Mouse (Mus musculus) R1 (cell line): Measurements from ENCODE around the gene Arhgef28.
"Not testable (repeated sequence)": the region's sequence is repeated elsewhere in the genome, so short reads cannot be mapped to it uniquely, and the experiment has no call there.

Experiments
- DNase-seq: peaks from one replicate; pipeline ENCODE4 v3.0.0-alpha.2; 2018; ENCODE audit warnings: low read depth, low spot score

Gene Arhgef28

DNA sequence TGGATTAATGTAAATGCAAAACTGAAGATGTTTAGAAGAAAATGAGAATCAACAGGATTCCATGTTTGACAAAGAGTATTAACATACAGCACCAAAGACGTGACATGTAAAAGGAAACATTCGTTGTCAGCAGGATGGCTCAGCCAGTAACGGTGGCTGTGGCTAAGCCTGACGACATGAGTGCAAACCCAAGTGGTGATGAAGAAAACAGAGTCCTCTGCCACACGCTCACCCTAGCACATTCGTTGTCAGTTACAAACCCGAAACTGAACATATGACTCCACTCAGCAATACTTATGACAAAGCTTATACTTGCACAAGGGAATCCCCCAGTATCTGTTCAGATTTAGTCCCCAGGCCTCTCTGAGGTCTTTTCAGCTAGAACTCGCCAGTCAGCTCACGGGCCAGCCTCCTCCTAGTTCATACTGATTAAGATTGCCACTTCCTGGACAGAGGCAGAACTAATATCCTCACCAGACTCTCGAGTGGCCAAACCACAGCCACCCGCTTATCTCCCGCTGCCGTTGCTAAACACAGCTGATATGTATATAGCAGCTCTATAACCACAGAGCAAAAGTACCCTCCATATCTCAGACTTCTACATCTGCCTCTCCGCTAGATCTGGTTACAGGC is 82.0 kb downstream of the Arhgef28 start:
- DNase-seq, result no peak

DNA sequence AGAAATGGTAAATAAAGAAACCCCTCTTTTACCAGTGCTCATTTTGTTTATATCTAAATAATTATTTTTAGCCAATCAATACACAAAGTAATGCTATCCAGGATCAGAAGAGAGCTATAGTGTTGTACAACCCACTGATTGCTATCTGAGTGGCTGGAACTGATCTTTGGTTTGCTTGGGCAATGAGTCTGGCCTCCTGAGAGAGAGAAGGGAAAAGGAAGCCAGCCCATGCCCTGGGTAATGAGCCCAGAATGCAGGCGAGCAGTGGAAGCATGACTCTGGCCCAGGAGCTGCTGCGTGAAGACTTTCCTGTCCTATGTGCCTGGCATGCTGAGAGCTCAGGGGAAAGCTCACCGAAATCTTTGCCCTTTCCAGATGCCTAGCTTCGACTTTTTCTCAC is 83.5 kb downstream of the Arhgef28 start:
- no peak for DNase-seq

DNA sequence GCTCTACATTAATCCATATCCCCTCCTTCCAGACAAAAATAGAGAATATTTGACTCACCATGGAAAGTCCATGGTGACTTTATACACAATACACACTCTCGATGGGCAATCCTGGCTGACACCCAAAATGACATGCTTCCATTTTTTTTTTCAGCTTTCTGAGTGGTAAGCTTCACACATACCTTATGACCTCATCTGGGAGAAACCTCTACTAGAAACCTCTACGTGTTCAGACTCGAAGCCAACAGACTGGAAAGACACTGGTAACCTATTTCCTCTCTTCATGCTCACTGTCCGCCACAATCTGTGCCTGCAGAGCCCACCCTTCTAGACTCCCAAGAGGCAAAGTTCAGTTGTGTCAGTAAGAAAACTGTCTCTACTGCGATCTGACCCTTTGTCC is 84.2 kb downstream of the Arhgef28 start:
- no peak for DNase-seq

DNA sequence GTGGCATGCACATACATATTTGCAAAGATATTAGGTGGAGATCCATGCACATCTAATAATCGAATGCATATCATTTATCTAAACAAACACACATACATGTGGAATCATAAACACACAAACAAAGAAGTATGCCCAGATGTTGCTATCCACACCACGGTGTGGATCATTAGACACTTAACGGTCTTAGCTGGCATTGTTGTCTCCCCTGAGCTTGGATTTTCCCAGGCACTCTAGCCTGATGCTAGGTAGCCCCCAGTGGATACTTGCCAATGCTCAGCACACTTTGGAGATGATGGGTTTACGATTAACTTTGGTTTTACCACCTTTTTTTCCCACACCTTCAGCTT is 85.1 kb downstream of the Arhgef28 start:
- DNase-seq, result no peak

DNA sequence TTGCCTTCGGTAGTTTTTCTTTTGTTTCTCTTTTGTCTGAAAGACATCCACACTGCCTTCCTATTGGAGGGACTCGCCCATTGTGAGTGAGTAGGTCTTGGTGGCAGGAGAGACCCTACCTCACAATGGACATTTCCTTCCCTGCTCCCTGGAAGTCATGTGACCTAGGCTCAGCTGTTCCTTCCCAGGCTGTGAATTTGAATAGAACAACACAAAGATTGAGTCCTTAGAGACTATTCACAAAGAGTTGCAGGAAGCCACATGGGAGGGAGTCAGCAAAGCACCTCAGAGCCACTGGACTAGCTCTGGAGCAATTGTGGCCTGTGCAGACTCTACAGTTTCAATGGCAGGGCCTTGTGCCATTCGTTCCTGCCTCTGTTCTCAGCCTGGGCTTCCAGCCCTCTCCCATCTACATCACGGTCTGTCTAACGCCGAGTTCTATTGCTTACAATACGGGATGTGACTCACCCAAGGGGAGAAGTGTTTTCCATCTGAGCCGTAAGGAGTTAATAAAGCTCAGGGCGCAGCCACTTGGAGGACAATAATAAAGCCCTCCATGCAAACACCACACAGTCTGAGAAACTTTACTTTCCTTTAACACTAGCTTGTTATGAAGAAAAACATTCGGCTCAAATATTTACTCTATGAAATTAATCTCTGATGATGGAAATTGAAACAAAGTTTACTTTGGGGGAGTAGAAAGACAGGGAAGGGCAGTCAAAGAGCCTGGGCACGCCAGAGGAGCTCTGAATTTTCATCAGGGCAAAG is 85.7 kb downstream of the Arhgef28 start:
- peak; percentile 53 for DNase-seq

DNA sequence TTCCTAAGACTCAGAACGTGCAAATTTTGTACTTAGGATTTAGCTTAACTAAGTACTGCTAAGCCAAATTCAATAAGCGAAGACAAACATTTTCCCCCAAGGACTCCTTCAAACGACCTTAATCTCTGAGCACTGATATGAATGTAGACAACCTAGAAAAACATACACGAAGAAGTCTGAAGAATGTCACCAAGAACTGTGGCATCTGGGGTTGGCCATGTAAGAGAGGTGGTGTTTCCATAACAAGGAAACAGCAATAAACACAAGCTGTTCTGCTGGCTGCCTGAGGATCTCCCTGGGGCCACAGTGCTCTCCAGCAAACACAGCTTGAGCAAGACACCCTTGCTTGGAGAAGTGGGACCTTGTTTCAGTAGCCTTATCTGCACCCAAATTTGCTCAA is 87.9 kb downstream of the Arhgef28 start:
- no peak for DNase-seq

DNA sequence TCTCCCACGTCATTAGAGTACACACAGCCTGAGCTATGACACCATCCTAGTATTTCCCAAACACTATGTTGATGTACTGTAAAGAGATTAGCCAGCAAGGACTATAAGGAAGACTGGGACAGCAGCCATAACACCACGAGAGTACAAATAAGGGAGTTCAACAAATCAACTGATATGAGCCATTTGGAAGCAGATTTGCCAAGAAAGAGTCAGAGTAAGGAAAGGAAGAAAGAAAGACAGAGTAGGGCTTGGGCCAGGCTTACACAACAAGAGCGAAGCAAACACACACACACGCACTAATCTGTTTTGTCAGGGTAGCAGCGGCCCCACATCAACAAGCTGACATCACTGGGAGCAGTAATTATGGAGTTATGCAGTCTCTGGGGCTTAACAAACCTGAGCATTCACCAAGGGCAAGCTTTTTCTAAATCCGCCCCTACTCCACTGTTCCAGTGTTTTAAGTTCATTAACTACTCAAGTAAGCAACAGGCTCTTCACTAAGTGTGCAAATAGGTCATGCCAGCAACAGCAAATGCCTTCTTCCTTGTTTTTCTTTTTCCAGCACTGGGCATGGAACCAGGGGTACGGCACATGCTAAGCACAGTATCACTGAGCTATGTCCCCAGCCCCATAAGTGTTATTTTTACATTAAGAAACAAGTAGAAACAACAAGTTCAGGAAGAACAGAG is 88.5 kb downstream of the Arhgef28 start:
- DNase-seq, result no peak

DNA sequence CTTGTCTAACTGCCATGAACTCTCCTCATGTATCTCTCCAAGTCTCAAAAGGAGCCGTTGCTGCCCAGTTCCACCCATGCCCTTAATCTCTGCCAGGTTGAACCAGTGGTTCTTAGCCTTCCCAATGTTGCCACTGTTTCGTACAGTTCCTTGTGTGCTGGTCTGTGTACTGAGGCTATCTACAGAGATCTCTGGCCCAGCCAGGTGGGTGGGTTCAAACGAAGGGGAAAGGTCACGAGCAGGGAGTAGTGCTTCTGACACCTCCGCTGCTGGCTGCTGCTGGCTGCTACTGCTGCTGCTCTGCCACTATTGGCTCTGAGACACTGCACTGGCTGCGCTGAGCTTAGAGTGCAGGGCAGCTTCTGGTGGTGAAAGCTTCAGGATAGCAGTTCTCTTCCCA is 90.6 kb downstream of the Arhgef28 start:
- DNase-seq, result no peak

DNA sequence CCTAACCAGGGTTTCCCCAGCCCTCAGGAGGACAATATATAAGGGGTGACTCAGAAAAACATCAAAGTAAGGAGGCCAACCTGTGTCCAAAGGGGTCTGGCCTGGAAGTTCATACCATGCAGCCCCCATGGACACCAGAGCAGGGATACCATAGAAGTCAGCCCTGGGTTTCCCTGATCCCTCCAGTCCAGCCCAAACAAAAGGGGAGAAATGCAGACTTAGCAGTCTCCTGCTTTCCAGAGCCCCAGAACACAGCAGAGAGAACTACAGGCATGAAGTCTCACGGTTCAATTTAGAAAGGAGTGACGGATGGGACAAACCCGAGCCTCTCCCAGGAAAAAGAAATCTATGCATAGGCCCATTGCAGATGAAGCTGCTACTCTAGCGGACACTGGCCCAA is 91.2 kb downstream of the Arhgef28 start:
- DNase-seq, result no peak

DNA sequence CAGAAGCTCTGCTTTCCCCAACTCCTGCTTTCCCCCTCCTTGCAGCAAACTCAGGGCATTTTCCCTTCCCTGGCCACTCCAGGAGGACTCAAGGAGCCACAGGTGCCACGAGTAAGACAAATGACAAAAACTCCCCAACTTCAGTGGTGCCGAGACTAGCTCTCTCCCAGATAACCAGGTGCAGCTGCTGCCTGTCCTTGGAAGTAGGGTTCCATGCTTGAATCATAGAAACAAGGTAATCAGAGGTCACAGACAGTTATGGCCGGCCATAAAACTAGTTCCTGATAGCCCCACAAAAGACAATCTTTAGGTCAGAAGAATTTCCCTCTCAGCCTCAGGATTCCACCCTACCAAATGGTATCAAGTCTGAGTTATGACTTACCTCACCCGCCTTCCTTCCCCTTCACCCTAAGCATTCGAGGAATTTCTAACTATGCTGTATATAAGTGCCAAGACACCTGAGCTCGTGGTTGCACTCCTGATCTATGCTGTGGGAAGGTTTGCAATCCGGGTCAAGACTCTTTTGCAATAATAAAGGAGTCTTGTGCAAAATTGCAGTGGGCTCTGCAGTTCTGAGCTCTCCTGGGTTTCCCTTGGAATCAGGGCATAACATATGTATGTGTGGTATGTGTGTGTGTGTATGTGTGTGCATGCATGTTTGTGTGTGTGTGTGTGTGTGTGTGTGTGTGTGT is 93.3 kb downstream of the Arhgef28 start:
- no peak for DNase-seq

DNA sequence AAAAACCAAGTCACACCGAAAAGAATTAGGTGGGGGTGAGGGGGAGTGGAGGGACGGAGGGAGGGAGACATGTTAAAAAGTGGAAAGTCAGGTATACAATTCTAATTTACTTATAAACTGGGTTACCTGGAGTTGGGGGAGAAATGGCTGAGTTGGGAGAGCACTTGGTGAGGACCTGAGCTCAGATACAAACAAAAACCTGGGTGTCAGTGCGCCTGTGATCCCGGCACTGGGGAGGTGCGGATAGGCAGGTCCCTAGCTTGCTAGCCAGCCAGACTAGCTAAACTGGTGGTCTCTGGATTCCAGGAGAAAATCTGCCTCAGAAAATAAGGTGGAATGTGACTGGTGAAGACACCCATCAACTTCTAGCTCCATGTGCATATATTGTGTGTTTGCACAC is 94.7 kb downstream of the Arhgef28 start:
- no peak for DNase-seq

DNA sequence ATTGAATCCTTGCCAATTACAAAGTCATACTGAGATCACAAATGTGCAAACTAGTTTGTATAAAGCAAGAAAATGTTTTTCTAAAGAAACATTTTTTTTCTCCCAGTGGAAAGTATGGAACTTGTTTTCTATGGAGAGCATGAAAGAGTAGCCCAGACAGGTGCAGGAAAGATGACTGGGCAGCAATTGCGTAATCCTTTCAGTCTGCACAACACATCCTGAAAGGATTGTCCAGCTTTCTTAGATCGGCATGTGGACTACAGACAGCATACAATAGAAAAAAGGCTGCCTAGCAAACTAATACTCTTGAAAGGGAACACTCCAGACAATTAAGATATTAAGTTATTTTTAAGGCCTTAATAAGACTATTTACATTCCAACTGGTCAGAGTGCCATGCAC is 95.2 kb downstream of the Arhgef28 start:
- DNase-seq, result no peak

DNA sequence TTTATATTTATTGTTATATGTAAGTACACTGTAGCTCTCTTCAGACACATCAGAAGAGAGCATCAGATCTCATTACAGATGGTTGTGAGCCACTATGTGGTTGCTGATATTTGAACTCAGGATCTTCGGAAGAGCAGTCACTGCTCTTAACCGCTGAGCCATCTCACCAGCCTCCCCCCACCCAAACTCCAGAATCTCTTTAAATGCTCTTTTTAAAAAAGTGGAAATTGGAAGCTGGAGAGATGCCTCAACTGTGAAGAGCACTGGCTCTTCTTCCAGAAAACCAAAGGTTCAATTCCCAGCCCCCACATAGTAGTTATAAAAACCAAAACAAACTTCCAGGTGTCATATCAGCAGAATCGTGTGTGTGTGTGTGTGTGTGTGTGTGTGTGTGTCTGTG is 97.8 kb downstream of the Arhgef28 start:
- DNase-seq, result not testable (repeated sequence)

DNA sequence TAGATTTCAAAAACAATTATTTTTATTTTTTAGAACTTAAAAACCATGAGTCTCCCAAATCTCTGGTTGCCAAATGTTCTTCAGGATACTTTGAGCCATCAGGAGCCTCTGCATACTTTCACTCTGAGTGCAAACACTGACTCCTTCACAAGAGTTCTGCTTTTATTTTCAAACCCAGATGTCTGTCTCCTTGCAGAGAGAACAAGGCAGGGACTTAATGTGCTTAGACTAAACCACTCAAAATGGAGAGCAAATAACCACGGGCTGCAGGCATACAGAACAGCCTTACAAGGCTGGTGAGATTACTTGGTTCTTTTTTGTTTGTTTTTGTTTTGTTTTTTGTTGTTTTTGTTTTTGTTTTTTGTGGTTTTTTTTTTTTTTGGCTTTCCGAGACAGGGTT is 98.6 kb downstream of the Arhgef28 start:
- no peak for DNase-seq

DNA sequence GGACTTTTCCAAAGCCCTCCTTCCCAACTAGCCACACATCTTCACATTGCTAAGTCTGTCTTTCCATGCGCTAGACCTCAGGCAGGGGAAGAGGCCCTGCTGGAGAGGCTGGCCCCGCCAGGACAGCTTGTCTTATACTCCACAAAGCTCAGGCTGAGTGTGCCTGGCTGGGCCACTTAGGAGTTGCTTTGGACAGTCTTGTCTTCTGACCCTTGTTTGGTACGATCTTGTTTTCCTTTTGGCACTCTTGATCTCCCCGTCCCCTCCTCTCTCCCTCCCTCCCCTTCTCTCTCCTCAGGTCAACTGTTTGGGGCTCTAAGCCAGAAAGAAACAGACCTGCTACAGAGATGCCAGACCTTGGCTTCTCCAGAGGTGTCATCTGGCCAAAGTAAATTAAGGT is 110.3 kb downstream of the Arhgef28 start:
- no peak for DNase-seq

DNA sequence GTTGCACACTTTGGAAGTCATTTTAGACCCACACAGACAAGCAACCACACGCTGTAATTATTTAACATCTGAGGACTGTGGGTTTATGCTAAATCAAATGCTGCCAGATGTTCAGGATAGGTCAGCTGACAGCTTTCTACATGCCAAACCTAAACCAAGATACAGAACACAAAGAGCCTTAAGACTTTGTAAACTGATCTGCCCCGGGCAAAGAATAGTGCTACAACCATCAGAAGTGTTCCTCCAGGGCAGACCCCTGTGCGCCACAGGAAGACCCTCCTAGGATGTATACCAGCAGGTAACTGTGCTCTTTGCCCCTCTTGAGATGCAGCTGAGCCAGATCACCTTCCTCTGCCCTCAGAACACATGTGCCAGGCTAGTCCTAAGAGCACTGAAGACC is 111.9 kb downstream of the Arhgef28 start:
- no peak for DNase-seq

DNA sequence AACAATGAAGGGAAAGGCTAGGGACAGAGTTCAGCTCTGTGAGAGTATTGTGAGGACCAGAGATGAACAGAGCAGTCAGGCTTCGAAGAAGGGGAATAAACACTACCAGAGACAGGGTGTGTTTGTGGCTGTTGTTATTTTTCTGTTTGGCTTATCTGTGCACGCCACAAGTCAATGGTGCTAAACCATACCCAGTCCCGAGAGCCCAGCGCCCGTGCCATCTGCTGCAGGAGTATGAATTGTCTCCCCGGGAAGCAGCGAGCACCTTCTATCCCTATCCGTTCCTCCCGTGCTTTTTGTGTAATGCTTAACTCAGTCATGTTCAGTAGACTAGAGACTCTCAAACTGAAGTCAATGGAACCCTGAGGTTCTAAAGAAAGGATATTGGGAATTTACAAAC is 112.8 kb downstream of the Arhgef28 start:
- DNase-seq, result no peak

DNA sequence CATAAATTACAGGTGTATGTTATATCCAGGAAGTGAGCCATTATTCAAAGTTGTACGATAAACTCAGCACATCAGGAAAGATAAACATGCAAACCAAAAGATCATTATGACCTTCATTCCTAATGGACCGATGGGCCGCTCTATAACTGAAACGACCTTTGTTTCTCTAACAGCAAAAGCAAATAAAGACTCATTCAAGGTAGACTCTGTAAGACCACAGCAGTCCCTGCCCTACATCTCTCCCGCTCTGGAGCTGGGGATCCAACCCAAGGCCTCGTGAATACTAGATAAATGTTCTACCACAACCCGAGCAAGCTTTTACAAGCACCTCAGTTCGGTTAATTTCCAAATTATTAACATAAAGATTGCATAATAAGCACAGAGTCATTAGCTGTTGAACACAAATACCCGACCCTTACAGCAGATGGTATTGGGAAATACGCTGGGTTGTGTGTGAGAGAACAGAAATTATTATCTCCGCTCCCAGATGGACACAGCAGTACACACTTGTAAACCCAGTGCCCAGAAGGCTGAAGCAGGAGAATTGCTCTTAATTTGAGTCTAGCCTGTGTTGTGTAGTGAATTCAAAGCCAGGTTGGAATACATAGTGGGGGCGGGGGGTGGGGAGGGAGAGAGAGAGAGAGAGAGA is 113.8 kb downstream of the Arhgef28 start:
- DNase-seq, result no peak

DNA sequence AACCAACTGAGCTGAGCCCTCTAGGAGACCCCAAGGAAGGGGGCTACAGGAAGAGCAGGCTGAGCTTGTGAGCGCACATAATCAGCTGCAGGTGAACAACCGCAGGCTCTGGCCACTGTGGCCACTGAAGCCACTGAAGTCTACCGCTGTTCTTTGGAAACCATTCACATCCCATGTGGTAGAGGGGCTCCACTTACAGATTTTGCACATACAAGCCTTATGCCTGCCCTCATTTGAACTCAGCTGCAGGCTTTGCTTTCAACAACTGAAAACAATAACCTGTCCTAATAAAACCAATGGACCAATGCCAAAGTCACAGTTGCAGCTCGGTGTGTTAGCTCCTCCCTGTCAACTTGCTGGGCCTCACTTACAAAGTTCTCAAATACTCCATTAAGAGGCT is 126.6 kb downstream of the Arhgef28 start:
- DNase-seq, result no peak

DNA sequence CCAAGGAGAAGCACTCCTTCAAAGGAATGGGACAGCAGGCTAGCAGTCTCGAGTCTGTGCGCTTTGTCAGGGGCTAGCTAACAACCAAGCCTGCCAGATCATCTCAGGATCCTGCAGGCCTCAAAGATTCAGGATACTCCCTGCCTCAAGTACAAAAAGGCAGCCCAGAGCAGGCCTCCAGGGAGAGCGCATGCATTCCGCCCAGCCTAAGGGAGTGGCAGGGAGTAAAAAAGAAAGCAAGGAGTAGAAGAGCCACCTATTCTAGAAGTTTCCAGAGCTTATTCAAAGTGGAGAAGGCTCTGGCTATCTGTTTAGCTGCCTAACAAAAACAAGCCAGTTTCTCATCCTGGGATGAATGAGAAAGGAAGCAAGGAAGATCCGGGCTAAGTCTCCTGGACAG is 128.0 kb downstream of the Arhgef28 start:
- peak; percentile 27 for DNase-seq

DNA sequence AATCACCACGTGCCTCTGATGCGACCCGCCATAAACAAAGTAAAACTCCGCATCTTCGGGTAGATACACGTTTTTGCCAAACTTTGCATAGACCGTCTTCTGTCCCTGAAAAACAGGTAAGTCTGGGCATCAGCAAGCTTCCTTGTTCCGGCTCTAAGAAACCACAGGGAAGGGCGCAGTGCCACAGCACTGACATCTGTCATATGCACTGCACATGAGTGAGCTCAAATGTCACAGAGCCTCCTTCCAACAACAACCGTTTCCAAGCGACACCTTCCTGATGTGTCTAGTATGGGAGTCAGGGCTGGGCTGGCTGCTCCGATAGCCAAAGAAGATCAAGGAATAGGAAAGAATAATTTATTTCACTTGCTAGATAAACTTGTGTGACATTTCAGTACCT is 129.0 kb downstream of the Arhgef28 start:
- no peak for DNase-seq

DNA sequence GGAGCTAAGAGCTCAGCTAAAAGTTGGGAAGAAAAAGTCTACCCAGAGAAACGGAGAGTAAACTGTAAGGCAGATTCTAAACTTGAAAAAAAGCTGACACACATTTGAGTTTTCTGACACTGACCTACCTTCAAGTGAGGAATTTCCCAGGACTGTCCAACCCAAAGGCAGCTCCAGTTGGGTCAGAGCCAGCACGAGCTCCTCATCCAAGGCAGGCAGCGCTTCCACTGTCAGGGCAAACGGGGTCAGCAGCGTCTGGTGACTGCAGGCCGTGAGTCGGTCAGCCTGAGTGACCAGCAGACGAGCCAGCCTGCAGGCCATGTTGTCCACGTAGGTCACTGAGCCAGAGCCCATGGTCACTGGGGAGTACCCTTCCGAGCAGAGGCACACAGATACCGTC is 131.4 kb downstream of the Arhgef28 start:
- DNase-seq, result no peak
